Mouse (Mus musculus) cortical plate, adult 2 months (tissue): ENCODE data around the gene Tmem82.

ENCODE experiments used
- CTCF ChIP-seq: fragments of 200-500 bp; IDR thresholded peaks from 2 replicates; pipeline ENCODE4 v1.5.1; 2011; ENCODE audit warnings: mild to moderate bottlenecking, control low read depth, low read length; ENCODE audit not compliant: insufficient read depth; ENCODE audit errors: extremely low read depth
- POLR2A ChIP-seq: fragments of 200-500 bp; IDR thresholded peaks from 2 replicates; pipeline ENCODE4 v1.6.1; 2011; ENCODE audit warnings: mild to moderate bottlenecking, low read length, control low read depth; ENCODE audit not compliant: insufficient read depth; ENCODE audit errors: extremely low read depth

DNA sequence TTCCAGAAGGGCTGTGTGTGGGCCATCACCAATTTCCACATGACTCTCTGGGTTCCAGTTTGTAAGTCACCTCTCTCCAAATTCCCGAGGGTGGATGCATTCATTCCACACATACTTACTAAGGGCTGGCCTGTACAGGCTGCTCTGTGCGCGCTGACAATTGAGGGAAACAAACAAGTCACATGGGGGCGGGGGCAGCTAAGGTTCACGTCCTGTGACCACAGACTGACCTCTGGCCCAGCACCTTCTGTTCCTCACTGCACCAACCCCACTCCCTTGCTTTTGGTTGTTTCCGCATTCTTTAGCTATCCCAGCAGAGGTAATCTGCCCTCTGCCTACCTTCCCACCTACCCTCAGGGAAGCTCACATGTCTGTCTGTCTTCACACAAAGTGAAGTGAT, 48.4 kb downstream of the Tmem82 start:
- TF ChIP-seq CTCF (no peak), POLR2A (no peak)
